Mouse (Mus musculus) activated CD4-positive, CD25-positive, alpha-beta regulatory T cell, adult 4 months (primary cell): ENCODE data around the gene Duxf3. TPM values are rescaled to one million over a fixed set of nuclear protein-coding genes. Genes with fewer than 3 reads are reported as not detected.
"Not testable (repeated sequence)": the region's sequence is repeated elsewhere in the genome, so short reads cannot be mapped to it uniquely, and the experiment has no call there.

Experiments used
- ATAC-seq: one replicate; pipeline ENCODE4 v1.8.0; 2017
- polyA plus RNA-seq, 2 experiments: library from polyadenylated mRNA; unstranded; fragments of 100-300 nt; shearing (Covaris generic); gene quantifications; one replicate each; pipeline ENCODE4 v1.2.1; 2017

Gene Duxf3
- polyA plus RNA-seq, 2 experiments from 2014 or later, result 0.24 TPM; not detected in 1

- ATAC-seq, result not testable (repeated sequence)
These were observed 10.9 kb downstream of the Duxf3 start for GRCm38 (mm10) chr10:58221571-58221970.

DNA sequence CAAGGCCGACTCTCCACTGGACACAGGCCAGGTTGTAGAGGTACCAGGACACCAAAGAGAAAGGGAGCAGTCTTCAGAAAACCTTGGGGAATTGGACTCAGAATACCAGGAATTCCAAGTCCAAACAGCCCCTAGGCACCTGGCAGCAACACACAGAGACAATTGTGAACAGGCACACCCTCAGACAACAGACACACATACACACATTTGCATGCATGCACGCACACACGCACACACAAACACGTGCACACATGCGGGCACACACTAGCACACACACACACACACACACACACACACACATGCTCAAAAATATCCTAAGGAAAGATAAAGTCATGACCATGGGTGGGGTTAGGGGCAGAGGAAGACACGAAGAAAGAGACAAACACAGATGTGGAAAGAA, 11.7 kb downstream of the Duxf3 start:
- no peak for ATAC-seq

GRCm38 (mm10) chr10:58217366-58217765, 15.1 kb downstream of the Duxf3 start:
- ATAC-seq, result no peak

GRCm38 (mm10) chr10:58215353-58215752, 17.1 kb downstream of the Duxf3 start:
- no peak for ATAC-seq

- ATAC-seq, result no peak
These were observed 17.5 kb downstream of the Duxf3 start for GRCm38 (mm10) chr10:58214934-58215333.

- ATAC-seq, result no peak
These were observed 18.0 kb downstream of the Duxf3 start for GRCm38 (mm10) chr10:58214497-58214896.

DNA sequence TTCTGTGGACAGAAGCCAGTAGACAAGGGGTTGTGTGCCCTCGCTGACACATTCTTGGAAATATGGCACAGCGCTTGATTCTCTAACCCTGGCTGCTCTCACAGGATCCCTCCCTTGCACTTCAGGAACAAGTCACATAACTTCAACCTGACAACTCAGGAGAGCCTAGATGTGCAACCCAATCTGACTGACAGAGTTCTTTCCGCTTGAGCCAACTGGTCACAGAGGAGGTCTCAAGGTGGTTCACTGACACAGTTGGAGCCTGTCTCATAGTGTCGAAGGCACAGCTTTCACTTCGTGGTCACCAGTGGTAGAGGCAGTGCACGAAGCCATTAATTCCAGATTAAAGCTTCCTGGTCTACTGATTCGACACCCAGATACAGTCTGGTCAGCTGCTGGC, 20.2 kb downstream of the Duxf3 start:
- ATAC-seq, result no peak

DNA sequence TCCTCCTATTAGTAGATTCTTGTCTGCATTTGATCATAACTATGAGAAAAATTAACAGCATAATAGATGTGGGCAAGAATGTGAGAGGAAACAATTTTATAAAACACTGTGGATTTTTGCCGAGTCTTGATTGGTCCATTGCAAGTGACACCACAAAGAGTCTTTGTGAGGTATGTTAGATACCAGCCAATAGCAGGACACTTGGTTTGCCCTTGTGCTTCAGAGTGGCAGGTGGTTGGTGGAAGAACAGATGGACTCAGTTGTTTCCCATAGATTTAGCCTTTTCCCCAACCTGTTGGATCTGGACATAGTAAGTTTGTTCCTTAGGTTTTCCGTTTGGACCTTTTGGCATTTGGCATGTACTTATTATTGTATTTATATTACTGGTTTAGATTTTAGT, 21.3 kb downstream of the Duxf3 start:
- no peak for ATAC-seq

DNA sequence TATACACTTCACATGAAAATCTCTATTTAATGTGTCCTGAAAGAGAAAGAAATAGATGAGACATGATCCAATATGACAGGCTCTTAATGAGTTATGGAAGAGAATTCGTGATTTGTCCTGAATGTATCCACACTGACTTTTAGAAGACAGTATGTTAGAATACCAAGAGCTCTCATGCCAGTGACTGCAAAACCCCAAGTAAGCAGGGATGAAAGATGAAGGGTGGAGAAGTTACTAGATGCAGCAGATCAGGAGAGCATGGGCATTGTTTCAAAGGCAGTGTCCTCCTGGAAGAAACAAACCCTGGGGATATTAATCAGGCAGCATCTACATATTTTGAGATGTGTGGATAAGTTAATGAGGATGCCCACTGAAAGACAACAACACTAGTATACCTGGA, 22.0 kb downstream of the Duxf3 start:
- no peak for ATAC-seq

DNA sequence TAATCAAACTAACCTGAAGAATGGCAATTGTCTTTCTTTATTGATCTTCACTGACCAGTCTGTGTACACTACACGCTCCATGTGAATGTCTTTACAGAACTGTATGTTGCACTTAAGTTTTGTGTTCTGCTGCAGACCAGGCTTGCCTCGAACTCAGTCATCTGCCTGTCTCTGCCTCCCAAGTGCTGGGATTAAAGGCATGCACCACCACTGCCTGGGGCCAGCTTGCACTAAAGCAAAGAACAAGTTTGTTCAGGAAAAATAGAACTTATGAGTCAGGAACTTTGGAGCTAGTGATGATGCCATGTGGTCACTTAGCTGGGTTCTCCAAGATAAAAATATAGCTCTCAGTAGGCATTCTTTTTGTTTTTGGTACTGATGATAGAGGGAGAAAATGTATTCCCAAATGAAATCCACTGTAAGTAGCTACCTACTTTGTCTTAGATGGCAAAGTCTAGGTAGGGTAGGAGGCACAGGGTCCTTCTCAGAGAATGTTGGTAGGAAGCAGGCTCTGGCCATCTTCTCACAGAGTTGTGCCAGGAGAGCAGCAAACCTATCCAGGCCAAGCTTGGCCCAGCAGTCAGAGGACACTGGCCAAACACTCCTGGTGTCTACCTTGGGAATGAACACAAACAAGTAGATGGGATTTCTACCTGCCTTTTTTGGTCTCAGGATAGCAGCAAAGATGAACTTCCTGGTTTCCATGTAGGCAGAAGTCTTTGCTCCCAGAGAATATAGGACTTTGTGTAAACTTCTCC, 22.6 kb downstream of the Duxf3 start:
- no peak for ATAC-seq

DNA sequence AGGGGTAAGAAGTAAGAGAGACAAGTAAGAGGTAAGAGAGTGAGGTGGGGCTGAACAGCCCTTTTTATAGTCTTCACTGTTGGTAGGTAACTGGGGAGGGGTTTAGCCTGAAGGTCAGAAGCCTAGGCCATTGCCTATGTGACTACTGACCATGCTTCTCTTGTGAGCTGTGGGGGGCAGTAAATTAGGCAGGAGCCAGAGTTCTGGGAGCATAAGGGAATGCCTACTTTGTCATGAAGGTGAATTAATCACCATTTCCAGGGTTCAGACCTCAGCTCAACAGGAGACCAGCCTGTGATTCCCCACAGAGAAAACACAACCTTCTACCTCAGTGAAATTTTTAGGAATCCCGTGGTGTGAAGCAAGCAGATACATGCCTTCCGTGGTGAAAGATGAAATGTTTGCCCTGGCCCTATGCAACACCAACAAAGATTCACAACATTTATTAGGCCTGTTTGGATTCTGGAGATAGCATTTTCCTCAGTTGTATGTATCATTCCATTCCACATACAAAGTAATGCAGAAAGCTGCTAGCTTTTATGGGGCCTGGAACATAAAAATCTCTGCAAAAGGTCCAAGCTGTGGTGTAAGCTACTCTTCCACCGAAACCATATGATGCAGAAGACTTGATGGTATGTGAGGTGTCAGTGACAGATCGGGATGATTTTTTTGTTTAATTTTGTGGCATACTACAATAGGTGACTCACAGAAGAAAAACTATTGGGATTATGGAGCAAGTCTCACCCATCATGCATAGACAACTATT, 25.7 kb downstream of the Duxf3 start:
- no peak for ATAC-seq

DNA sequence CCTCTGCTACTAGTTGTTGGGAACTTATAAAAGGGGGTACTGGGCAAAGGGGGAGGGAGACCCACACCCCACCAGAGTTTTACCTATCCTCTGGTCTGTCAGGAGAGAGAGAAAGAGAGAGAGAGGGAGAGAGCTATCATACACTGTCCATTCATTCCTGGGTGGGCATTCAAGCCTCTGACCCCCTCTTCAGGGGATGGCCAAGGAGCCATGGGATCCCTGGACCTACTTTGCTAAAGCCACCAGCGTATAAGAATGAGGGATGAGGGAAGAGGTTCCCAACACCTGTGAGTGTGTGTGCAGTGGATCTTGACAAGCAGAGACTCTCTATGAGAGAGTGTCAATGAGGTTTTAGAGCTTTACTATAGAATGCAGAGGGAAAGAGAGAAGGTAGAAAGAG, 26.5 kb downstream of the Duxf3 start:
- ATAC-seq, result no peak

Other genes with a start within 250 kb of the Duxf3 start
- gene AW822073, start 7.7 kb downstream of the Duxf3 start, polyA plus RNA-seq, result not detected
- gene Gm4981, start 4.0 kb upstream of the Duxf3 start, polyA plus RNA-seq, result not detected
- 10 to 100 TPM; 62.5 to 73.9 TPM for gene Gcc2, start 22.8 kb upstream of the Duxf3 start, polyA plus RNA-seq
- 10 to 100 TPM; 81.3 to 93.4 TPM for gene Lims1, start 90.8 kb upstream of the Duxf3 start, polyA plus RNA-seq
- gene Ranbp2, start 214.2 kb upstream of the Duxf3 start, polyA plus RNA-seq, result 10 to 100 TPM; 20.7 to 23.2 TPM